Mouse (Mus musculus) C2C12 (cell line): Measurements from ENCODE around the gene Spns2. TPM values are rescaled to one million over a fixed set of nuclear protein-coding genes. Genes with fewer than 3 reads are reported as not detected.

ENCODE experiments used
- H3K27me3 ChIP-seq: one replicate; pipeline ENCODE4 v1.6.1; 2011; ENCODE audit not compliant: control insufficient read depth, insufficient read depth, insufficient read length
- H3K36me3 ChIP-seq: one replicate; pipeline ENCODE4 v1.6.1; 2011; ENCODE audit not compliant: control insufficient read depth, insufficient read depth
- H3K4me3 ChIP-seq: one replicate; pipeline ENCODE4 v1.5.1; 2011; ENCODE audit warnings: mild to moderate bottlenecking, control low read depth; ENCODE audit not compliant: poor library complexity, insufficient read depth, severe bottlenecking
- H3K79me2 ChIP-seq: one replicate; pipeline ENCODE4 v1.6.1; 2011; ENCODE audit not compliant: control insufficient read depth, insufficient read depth
- H3K79me3 ChIP-seq: one replicate; pipeline ENCODE4 v1.6.1; 2011; ENCODE audit warnings: low read depth, control low read depth
- H3ac ChIP-seq: one replicate; pipeline ENCODE3; 2011; ENCODE audit warnings: low read depth; ENCODE audit not compliant: control insufficient read depth, insufficient read length
- CEBPB ChIP-seq: IDR thresholded peaks from one replicate; pipeline ENCODE4 v1.6.1; 2011; ENCODE audit warnings: low read depth, mild to moderate bottlenecking, control low read depth, moderate library complexity
- CTCF ChIP-seq: IDR thresholded peaks from one replicate; pipeline ENCODE4 v1.5.1; 2011; ENCODE audit not compliant: control insufficient read depth, insufficient read depth, insufficient read length
- FOSL1 ChIP-seq: IDR thresholded peaks from one replicate; pipeline ENCODE4 v1.8.0; 2011; ENCODE audit warnings: mild to moderate bottlenecking, low read length; ENCODE audit not compliant: poor library complexity, insufficient read depth, severe bottlenecking
- MAX ChIP-seq: IDR thresholded peaks from one replicate; pipeline ENCODE4 v1.6.1; 2011; ENCODE audit warnings: mild to moderate bottlenecking, control low read depth
- MYOD1 ChIP-seq: IDR thresholded peaks from one replicate; pipeline ENCODE4 v1.6.1; 2011; ENCODE audit warnings: low read depth; ENCODE audit not compliant: control insufficient read depth, insufficient read length
- MYOG ChIP-seq: IDR thresholded peaks from one replicate; pipeline ENCODE4 v1.6.1; 2011; ENCODE audit not compliant: control insufficient read depth, insufficient read length; ENCODE audit errors: extremely low read depth
- USF1 ChIP-seq: IDR thresholded peaks from one replicate; pipeline ENCODE4 v1.6.1; 2011; ENCODE audit warnings: low read depth, mild to moderate bottlenecking, control low read depth, moderate library complexity
- polyA plus RNA-seq: library from polyadenylated mRNA; unstranded; fragments of >200 nt; fragmentation: generic; extraction: Trizol; gene quantifications from one replicate; pipeline ENCODE4 v1.2.1, GENCODE M21; 2012; ENCODE audit warnings: missing spikeins

The Spns2 gene
- polyA plus RNA-seq, 1 experiment = 0.37 TPM

- peaks cover 29% of the 10 kb centered on the region for H3K27me3 ChIP-seq
- H3ac ChIP-seq = no peak overlapping the region
- H3K79me3 ChIP-seq = no peaks in the 10 kb centered on the region
- H3K36me3 ChIP-seq = no peaks in the 10 kb centered on the region
- H3K79me2 ChIP-seq = no peaks in the 10 kb centered on the region
- no peak overlapping the region for H3K4me3 ChIP-seq
- TF ChIP-seq USF1 = no peak
- TF ChIP-seq CEBPB = no peak
- TF ChIP-seq MAX = no peak
- TF ChIP-seq FOSL1 = no peak
- TF ChIP-seq MYOG = no peak
- TF ChIP-seq MYOD1 = no peak
- TF ChIP-seq CTCF = no peak
These were observed 69.1 kb downstream of the Spns2 start for GRCm38 (mm10) chr11:72420460-72421122.

DNA sequence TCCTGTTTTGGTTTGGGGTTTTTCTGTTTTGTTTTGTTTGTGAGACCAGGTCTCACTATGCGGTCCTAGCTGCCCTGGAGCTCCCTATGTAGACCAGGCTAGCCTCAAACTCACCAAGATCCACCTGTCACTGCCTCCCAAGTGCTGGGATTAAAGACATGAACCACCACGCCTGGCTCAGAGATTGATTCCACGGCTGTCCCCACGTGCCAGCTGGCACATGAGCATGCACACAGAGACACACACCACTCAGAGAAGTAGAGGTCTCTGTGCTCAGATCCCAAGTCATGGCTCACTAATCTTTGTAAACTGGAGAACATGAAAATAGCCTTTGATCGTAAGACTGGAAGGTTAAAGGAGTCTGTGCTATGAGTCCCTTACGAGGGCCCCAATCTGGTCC lies 70.7 kb downstream of the Spns2 start:
- H3K36me3 ChIP-seq = no peaks in the 10 kb centered on the region
- H3K4me3 ChIP-seq = no peak overlapping the region
- no peaks in the 10 kb centered on the region for H3K79me2 ChIP-seq
- TF ChIP-seq MAX (no peak), CEBPB (no peak), CTCF (no peak), MYOD1 (no peak), FOSL1 (no peak), MYOG (no peak), USF1 (no peak)
- no peak overlapping the region for H3ac ChIP-seq
- H3K27me3 ChIP-seq = peaks cover 44% of the 10 kb centered on the region
- H3K79me3 ChIP-seq = no peaks in the 10 kb centered on the region

DNA sequence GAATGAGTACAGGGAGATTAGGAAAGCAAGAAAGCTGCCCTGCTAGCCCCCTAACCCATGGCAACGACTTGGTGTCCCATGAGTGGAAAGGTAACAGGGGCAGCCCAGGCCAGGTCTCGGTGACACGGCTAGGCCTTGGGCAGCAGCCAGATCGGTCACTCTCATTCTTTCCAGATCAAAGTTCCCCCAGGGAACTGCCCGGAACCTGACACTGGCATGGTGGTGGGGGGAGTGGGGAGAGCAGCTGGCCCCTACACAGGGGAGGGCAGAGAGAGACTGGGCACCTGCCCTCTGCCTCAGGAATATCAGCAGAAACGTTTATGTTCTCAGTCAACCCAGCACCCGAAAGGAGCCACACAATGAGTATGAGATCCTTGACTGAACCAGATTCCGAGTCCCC lies 71.5 kb downstream of the Spns2 start:
- Histone ChIP-seq H3K4me3 (no peak overlapping the region), H3ac (no peak overlapping the region), H3K27me3 (peaks cover 52% of the 10 kb centered on the region), H3K79me3 (no peaks in the 10 kb centered on the region), H3K36me3 (no peaks in the 10 kb centered on the region), H3K79me2 (no peaks in the 10 kb centered on the region)
- TF ChIP-seq CTCF = no peak

- Histone ChIP-seq H3K4me3 (no peak overlapping the region), H3K36me3 (no peaks in the 10 kb centered on the region), H3K79me3 (no peaks in the 10 kb centered on the region), H3ac (no peak overlapping the region), H3K79me2 (no peaks in the 10 kb centered on the region), H3K27me3 (peaks cover 57% of the 10 kb centered on the region)
- TF ChIP-seq CEBPB (no peak), MYOD1 (no peak), USF1 (no peak), MAX (no peak), CTCF (no peak), MYOG (no peak), FOSL1 (no peak)
These were observed 72.3 kb downstream of the Spns2 start for GRCm38 (mm10) chr11:72417376-72417775.

GRCm38 (mm10) chr11:72416666-72417065 lies 73.0 kb downstream of the Spns2 start:
- TF ChIP-seq MAX = no peak
- no peak for TF ChIP-seq CTCF
- TF ChIP-seq CEBPB = no peak
- TF ChIP-seq USF1 = no peak
- no peak for TF ChIP-seq MYOG
- no peak for TF ChIP-seq MYOD1
- Histone ChIP-seq H3K36me3 (no peaks in the 10 kb centered on the region), H3K79me3 (no peaks in the 10 kb centered on the region), H3K79me2 (no peaks in the 10 kb centered on the region), H3K27me3 (peaks cover 57% of the 10 kb centered on the region), H3ac (no peak overlapping the region), H3K4me3 (no peak overlapping the region)

DNA sequence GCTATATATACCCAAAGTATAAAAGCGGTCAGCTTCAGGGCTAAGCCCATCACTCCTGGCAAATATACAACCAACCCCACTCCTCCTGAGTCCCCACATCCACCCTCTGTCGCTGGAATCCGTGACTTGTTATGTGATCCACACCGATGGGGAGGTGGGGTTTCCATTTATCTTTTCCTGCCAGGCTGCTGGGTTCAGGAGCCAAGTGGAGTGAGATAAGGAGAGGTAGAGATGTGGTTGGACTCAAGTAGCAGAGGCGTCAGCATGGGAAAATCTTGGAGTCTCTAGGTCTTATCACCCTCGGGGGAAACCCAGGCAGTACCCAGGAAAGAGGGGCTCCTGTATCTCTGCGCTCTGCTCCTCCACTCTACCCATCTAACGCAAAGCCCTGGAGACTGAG lies 74.5 kb downstream of the Spns2 start:
- Histone ChIP-seq H3ac (no peak overlapping the region), H3K4me3 (no peak overlapping the region), H3K79me2 (no peaks in the 10 kb centered on the region), H3K79me3 (no peaks in the 10 kb centered on the region), H3K27me3 (peaks cover 71% of the 10 kb centered on the region), H3K36me3 (no peaks in the 10 kb centered on the region)
- TF ChIP-seq MAX (no peak), FOSL1 (no peak), USF1 (no peak), CEBPB (no peak), MYOD1 (no peak), CTCF (no peak), MYOG (no peak)
